Mouse (Mus musculus) right cerebral cortex, adult 18-20 months (tissue): ENCODE measurements around the gene Tlr2.
A peak's percentile ranks its signal among the peaks of the same experiment; 100 is the strongest.
"Not testable (repeated sequence)": the region's sequence is repeated elsewhere in the genome, so short reads cannot be mapped to it uniquely, and the experiment has no call there.

Experiments
- DNase-seq: peaks from one replicate; pipeline ENCODE4 v3.0.0; 2022; ENCODE audit warnings: mixed read lengths

Tlr2 gene

GRCm38 (mm10) chr3:83841095-83841850, at the start of gene Tlr2:
Gene Tlr2 (minus strand): TSS chr3:83841767.
- DNase-seq: peak; percentile 23

- DNase-seq: no peak
These were observed 43.6 kb upstream of the Tlr2 start for GRCm38 (mm10) chr3:83885163-83885562.

- not testable (repeated sequence) for DNase-seq
These were observed 37.9 kb upstream of the Tlr2 start for GRCm38 (mm10) chr3:83879261-83880050.

GRCm38 (mm10) chr3:83878801-83879200, 37.2 kb upstream of the Tlr2 start:
- no peak for DNase-seq

GRCm38 (mm10) chr3:83876299-83876698, 34.7 kb upstream of the Tlr2 start:
- no peak for DNase-seq

GRCm38 (mm10) chr3:83875078-83875477, 33.5 kb upstream of the Tlr2 start:
- DNase-seq: not testable (repeated sequence)

- DNase-seq: not testable (repeated sequence)
These were observed 31.3 kb upstream of the Tlr2 start for GRCm38 (mm10) chr3:83872853-83873252.

- DNase-seq: not testable (repeated sequence)
These were observed 30.4 kb upstream of the Tlr2 start for GRCm38 (mm10) chr3:83871962-83872361.

- DNase-seq: not testable (repeated sequence)
These were observed 30.0 kb upstream of the Tlr2 start for GRCm38 (mm10) chr3:83871559-83871958.

GRCm38 (mm10) chr3:83869776-83870175, 28.2 kb upstream of the Tlr2 start:
- DNase-seq: no peak

- not testable (repeated sequence) for DNase-seq
These were observed 25.5 kb upstream of the Tlr2 start for GRCm38 (mm10) chr3:83867026-83867425.

- no peak for DNase-seq
These were observed 23.6 kb upstream of the Tlr2 start for GRCm38 (mm10) chr3:83865216-83865615.

- no peak for DNase-seq
These were observed 22.5 kb upstream of the Tlr2 start for GRCm38 (mm10) chr3:83864064-83864548.

- DNase-seq: peak; percentile 48
These were observed 21.4 kb upstream of the Tlr2 start for GRCm38 (mm10) chr3:83862956-83863355.

GRCm38 (mm10) chr3:83859595-83859994, 18.0 kb upstream of the Tlr2 start:
- no peak for DNase-seq

- no peak for DNase-seq
These were observed 17.5 kb upstream of the Tlr2 start for GRCm38 (mm10) chr3:83859071-83859470.

- DNase-seq: no peak
These were observed 16.1 kb upstream of the Tlr2 start for GRCm38 (mm10) chr3:83857621-83858020.

GRCm38 (mm10) chr3:83855643-83856042, 14.1 kb upstream of the Tlr2 start:
- no peak for DNase-seq

GRCm38 (mm10) chr3:83849341-83849740, 7.8 kb upstream of the Tlr2 start:
- DNase-seq: no peak

- no peak for DNase-seq
These were observed 3.4 kb upstream of the Tlr2 start for GRCm38 (mm10) chr3:83844766-83845520.

GRCm38 (mm10) chr3:83839477-83839876, 2.1 kb downstream of the Tlr2 start:
- no peak for DNase-seq

- DNase-seq: no peak
These were observed 4.9 kb downstream of the Tlr2 start for GRCm38 (mm10) chr3:83836685-83837084.

- DNase-seq: no peak
These were observed 13.4 kb downstream of the Tlr2 start for GRCm38 (mm10) chr3:83828145-83828611.
